Mouse (Mus musculus): ENCODE measurements around the gene Fnip2.

GRCm38 (mm10) chr3:79438276-79438675 lies 129.3 kb downstream of the Fnip2 start:
- TF ChIP-seq CTCF (IDR thresholded peaks at IDR 0.05) (no peak), EP300 (IDR thresholded peaks at IDR 0.05; ENCODE audit: insufficient read depth, low read depth, low read length) (no peak)
